Mouse (Mus musculus): Measurements from ENCODE around the gene Myl9. TPM values are rescaled to one million over a fixed set of nuclear protein-coding genes. Genes with fewer than 3 reads are reported as not detected.

The Myl9 gene
- polyA plus RNA-seq (2012; fragmentation: generic; extraction: Trizol) = 954 TPM
- long read RNA-seq, experiment 1, transcript Myl9-201 (4 exons, 1,128 nt) = major isoform, 351 of 410 reads
- long read RNA-seq, experiment 1, partial matches to known transcripts = 27 of 410 reads
- long read RNA-seq, experiment 1, other reads (novel, unspliced or antisense) = 32 of 410 reads
- long read RNA-seq, experiment 2, transcript Myl9-201 (4 exons, 1,128 nt) = major isoform, 197 of 214 reads
- long read RNA-seq, experiment 2, partial matches to known transcripts = 2 of 214 reads
- long read RNA-seq, experiment 2, other reads (novel, unspliced or antisense) = 15 of 214 reads

GRCm38 (mm10) chr2:156774738-156775454 lies at the start of gene Myl9:
TSS of gene Myl9 (plus strand) at chr2:156775420.
- Histone ChIP-seq H3K79me3 (ENCODE audit: low read depth) (no peaks in the 10 kb centered on the region), H3K36me3 (ENCODE audit: control insufficient read depth, insufficient read depth) (no peaks in the 10 kb centered on the region), H3ac (ENCODE audit: control insufficient read depth, insufficient read length, low read depth) (peak within 1 kb of the TSS; percentile 78), H3K4me3 (ENCODE audit: insufficient read depth, poor library complexity, severe bottlenecking) (peak within 1 kb of the TSS; percentile 30), H3K27me3 (ENCODE audit: control insufficient read depth, insufficient read depth, insufficient read length) (no peaks in the 10 kb centered on the region), H3K79me2 (ENCODE audit: control insufficient read depth, insufficient read depth) (peaks cover 6% of the 10 kb centered on the region)
- TF ChIP-seq MYOG (IDR thresholded peaks at IDR 0.05; ENCODE audit: control insufficient read depth, extremely low read depth, insufficient read length) (no peak), MAX (IDR thresholded peaks at IDR 0.05) (no peak), CTCF (IDR thresholded peaks at IDR 0.05; ENCODE audit: control insufficient read depth, insufficient read depth, insufficient read length) (no peak), CEBPB (IDR thresholded peaks at IDR 0.05; ENCODE audit: low read depth) (no peak), FOSL1 (IDR thresholded peaks at IDR 0.05; ENCODE audit: insufficient read depth, low read length, poor library complexity, severe bottlenecking) (no peak), USF1 (IDR thresholded peaks at IDR 0.05; ENCODE audit: low read depth) (no peak)

DNA sequence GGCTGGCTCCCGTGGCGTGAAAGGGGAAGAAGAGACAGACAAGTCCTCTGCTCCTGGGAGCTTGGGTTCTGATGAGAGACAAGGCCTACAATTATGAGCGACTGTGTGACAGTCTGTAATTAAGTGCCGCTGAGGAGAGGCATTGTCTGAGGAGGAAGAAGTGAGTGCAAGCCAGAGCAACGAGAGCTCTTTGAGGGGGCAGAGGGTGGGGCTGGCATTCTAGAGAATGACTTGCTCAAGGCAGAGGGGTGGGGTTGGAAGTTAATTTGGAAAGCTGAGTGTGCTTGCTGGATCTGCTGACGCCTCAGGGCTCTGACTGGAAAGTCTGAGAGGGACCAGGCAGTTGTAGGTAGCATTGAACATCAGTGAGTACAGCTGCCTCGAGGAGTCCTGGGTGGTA lies 48.9 kb upstream of the Myl9 start:
- Histone ChIP-seq H3K79me2 (ENCODE audit: control insufficient read depth, insufficient read depth) (peaks cover 100% of the 10 kb centered on the region), H3ac (ENCODE audit: control insufficient read depth, insufficient read length, low read depth) (no peak overlapping the region), H3K4me3 (ENCODE audit: insufficient read depth, poor library complexity, severe bottlenecking) (no peak overlapping the region), H3K36me3 (ENCODE audit: control insufficient read depth, insufficient read depth) (peaks cover 4% of the 10 kb centered on the region), H3K79me3 (ENCODE audit: low read depth) (peaks cover 71% of the 10 kb centered on the region), H3K27me3 (ENCODE audit: control insufficient read depth, insufficient read depth, insufficient read length) (no peaks in the 10 kb centered on the region)
- TF ChIP-seq CTCF (IDR thresholded peaks at IDR 0.05; ENCODE audit: control insufficient read depth, insufficient read depth, insufficient read length) (no peak), MYOG (IDR thresholded peaks at IDR 0.05; ENCODE audit: control insufficient read depth, extremely low read depth, insufficient read length) (no peak), MYOD1 (IDR thresholded peaks at IDR 0.05; ENCODE audit: control insufficient read depth, insufficient read length, low read depth) (no peak), CEBPB (IDR thresholded peaks at IDR 0.05; ENCODE audit: low read depth) (no peak), FOSL1 (IDR thresholded peaks at IDR 0.05; ENCODE audit: insufficient read depth, low read length, poor library complexity, severe bottlenecking) (no peak), USF1 (IDR thresholded peaks at IDR 0.05; ENCODE audit: low read depth) (no peak), MAX (IDR thresholded peaks at IDR 0.05) (no peak)

GRCm38 (mm10) chr2:156726878-156727277 lies 48.3 kb upstream of the Myl9 start:
- TF ChIP-seq MAX (IDR thresholded peaks at IDR 0.05) = no peak
- TF ChIP-seq MYOG (IDR thresholded peaks at IDR 0.05; ENCODE audit: control insufficient read depth, extremely low read depth, insufficient read length) = no peak
- H3K27me3 ChIP-seq (ENCODE audit: control insufficient read depth, insufficient read depth, insufficient read length) = no peaks in the 10 kb centered on the region
- H3K79me3 ChIP-seq (ENCODE audit: low read depth) = peaks cover 70% of the 10 kb centered on the region
- H3ac ChIP-seq (ENCODE audit: control insufficient read depth, insufficient read length, low read depth) = no peak overlapping the region
- H3K79me2 ChIP-seq (ENCODE audit: control insufficient read depth, insufficient read depth) = peaks cover 100% of the 10 kb centered on the region
- H3K4me3 ChIP-seq (ENCODE audit: insufficient read depth, poor library complexity, severe bottlenecking) = no peak overlapping the region
- H3K36me3 ChIP-seq (ENCODE audit: control insufficient read depth, insufficient read depth) = peaks cover 4% of the 10 kb centered on the region

DNA sequence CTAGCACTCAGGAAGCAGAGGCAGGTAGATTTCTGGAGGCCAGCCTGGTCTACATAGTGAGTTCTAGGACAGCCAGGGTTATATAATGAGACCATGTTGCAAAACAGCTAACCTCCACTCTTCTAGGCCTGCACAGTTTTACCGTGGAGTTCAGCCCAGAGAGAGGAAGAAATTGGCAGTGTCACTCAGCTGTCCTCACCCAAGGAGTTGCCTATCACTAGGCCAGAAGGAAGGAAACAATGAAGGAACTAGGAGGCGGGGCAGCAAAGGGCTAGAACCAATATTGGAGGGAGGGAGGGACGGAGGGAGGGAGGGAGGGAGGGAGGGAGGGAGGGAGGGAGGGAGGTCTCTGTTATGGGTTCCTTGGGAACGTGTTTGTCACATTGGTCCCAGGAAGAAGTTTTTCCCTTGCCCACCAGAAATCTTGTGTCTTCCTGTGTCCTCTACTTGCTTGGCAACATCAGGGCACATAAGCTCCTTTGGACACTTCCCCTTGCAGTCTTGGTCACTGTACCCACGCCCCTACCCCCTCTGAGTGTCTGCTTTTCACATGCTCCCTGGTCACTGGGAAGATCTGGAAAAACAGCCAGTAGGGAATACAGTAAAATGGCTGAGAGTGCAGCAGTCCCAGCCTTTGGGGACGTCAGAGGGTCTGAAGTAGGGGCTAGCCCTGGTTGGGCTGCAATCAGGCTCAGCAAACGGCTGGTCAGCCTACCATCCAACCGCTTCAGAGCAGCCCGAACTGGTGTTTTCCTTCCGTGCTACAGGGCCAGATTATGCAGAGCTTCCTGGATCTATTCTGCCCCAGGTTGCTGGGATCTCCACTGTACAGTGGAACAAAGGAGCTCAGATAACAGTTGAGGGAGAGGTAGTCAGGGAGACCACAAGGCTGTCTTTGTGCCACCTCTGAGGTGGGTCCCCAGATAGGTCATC lies 45.4 kb upstream of the Myl9 start:
- no peak overlapping the region for H3K4me3 ChIP-seq (ENCODE audit: insufficient read depth, poor library complexity, severe bottlenecking)
- H3K79me3 ChIP-seq (ENCODE audit: low read depth) = peaks cover 61% of the 10 kb centered on the region
- peaks cover 4% of the 10 kb centered on the region for H3K36me3 ChIP-seq (ENCODE audit: control insufficient read depth, insufficient read depth)
- TF ChIP-seq MAX (IDR thresholded peaks at IDR 0.05) (no peak), MYOD1 (IDR thresholded peaks at IDR 0.05; ENCODE audit: control insufficient read depth, insufficient read length, low read depth) (no peak), MYOG (IDR thresholded peaks at IDR 0.05; ENCODE audit: control insufficient read depth, extremely low read depth, insufficient read length) (no peak), FOSL1 (IDR thresholded peaks at IDR 0.05; ENCODE audit: insufficient read depth, low read length, poor library complexity, severe bottlenecking) (no peak), CTCF (IDR thresholded peaks at IDR 0.05; ENCODE audit: control insufficient read depth, insufficient read depth, insufficient read length) (no peak), CEBPB (IDR thresholded peaks at IDR 0.05; ENCODE audit: low read depth) (no peak), USF1 (IDR thresholded peaks at IDR 0.05; ENCODE audit: low read depth) (no peak)
- no peak overlapping the region for H3ac ChIP-seq (ENCODE audit: control insufficient read depth, insufficient read length, low read depth)
- H3K27me3 ChIP-seq (ENCODE audit: control insufficient read depth, insufficient read depth, insufficient read length) = no peaks in the 10 kb centered on the region
- H3K79me2 ChIP-seq (ENCODE audit: control insufficient read depth, insufficient read depth) = peaks cover 100% of the 10 kb centered on the region

DNA sequence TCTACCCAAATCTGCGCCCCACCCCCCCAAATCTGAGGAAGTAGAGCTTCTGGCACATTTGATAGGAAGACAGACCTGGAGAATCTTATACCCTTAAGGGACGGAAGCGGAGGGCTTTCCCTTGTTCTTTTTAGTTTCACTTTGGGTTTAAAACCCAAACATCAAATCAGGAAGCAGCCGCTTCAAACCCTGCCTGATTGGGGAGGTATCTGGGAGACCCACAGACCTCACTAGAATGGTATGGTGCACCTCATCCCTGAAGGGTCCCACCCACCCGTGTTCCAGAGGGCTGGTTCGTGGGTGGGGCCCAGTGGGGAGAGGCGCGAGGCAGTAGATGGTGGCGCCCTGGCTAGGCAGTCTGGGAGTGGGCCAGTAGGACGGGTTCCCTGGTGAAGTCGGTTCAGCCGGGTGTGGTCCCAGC lies 44.7 kb upstream of the Myl9 start:
- Histone ChIP-seq H3K79me2 (ENCODE audit: control insufficient read depth, insufficient read depth) (peaks cover 100% of the 10 kb centered on the region), H3K4me3 (ENCODE audit: insufficient read depth, poor library complexity, severe bottlenecking) (no peak overlapping the region), H3K36me3 (ENCODE audit: control insufficient read depth, insufficient read depth) (peaks cover 4% of the 10 kb centered on the region), H3K27me3 (ENCODE audit: control insufficient read depth, insufficient read depth, insufficient read length) (no peaks in the 10 kb centered on the region), H3K79me3 (ENCODE audit: low read depth) (peaks cover 60% of the 10 kb centered on the region), H3ac (ENCODE audit: control insufficient read depth, insufficient read length, low read depth) (no peak overlapping the region)
- TF ChIP-seq MYOG (IDR thresholded peaks at IDR 0.05; ENCODE audit: control insufficient read depth, extremely low read depth, insufficient read length) (no peak), FOSL1 (IDR thresholded peaks at IDR 0.05; ENCODE audit: insufficient read depth, low read length, poor library complexity, severe bottlenecking) (no peak), CTCF (IDR thresholded peaks at IDR 0.05; ENCODE audit: control insufficient read depth, insufficient read depth, insufficient read length) (no peak), MYOD1 (IDR thresholded peaks at IDR 0.05; ENCODE audit: control insufficient read depth, insufficient read length, low read depth) (no peak)

Data from C2C12 (cell line).